Mouse (Mus musculus): ENCODE results near the gene Neb.

Gene Neb

GRCm38 (mm10) chr2:52372480-52372879 lies 5.8 kb downstream of the Neb start:
- DNase-seq, result no peak

- DNase-seq, result no peak
Observed at GRCm38 (mm10) chr2:52372080-52372479, 6.2 kb downstream of the Neb start.

DNA sequence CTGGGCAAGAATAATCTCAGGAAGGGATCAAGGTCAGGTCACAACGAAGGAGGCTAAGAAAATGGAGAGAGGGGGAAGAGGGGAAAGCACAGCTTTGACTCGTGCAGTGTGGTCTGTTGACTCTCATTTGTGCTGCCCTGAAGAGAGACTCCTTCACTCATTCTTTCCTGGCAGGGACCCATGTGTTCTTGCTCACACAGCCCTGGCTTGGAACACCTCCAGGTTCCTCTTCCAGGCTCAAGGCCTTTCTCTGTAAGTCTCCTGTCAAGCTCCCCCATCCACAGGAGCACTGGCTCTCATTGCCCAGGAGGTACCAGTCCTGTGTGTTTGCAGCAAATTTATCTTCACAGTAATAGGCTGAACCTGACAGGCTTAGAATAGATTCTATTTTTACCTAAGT lies 7.2 kb downstream of the Neb start:
- DNase-seq, result no peak

DNA sequence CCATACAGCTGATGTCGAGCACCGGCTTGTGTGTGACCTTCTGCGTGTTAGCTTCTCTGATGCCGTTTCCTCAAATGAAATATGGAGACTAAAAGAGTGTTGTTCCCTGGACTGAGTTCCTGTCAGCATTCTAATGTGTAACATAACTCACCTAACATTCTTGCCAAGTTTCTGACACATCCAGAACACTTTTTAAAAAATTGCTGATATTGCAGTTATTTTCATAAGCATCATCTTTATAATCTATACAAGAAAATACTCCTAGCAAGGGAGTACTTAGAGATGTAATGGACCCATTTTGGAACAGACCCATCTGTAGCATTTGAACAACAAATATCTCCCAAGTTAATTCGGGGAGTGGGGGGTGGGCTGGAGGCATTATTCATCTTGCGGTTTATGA lies 8.7 kb downstream of the Neb start:
- DNase-seq, result no peak

- no peak for DNase-seq
Observed at GRCm38 (mm10) chr2:52367665-52368064, 10.6 kb downstream of the Neb start.

- DNase-seq, result no peak
Observed at GRCm38 (mm10) chr2:52367248-52367647, 11.0 kb downstream of the Neb start.

GRCm38 (mm10) chr2:52361086-52361485 lies 17.2 kb downstream of the Neb start:
- no peak for DNase-seq

DNA sequence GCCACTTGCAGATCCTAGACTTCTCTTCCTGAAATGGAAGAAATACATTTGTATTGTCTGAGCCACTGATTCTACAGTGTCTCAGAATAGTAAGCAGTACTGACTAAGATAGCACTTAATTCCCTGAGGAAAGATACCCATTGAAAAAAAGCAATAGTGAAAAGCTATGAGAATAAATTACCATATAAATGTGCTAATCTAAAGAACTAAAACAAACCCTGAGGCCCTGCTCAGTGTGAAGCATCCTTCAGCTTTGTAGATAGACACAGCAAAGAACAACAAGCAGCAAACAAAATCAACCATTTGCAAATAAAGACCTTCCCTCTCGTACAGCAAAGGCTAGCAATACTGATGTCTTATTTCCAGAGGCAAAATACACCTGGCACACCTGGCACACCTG lies 18.6 kb downstream of the Neb start:
- DNase-seq, result no peak

GRCm38 (mm10) chr2:52358156-52358555 lies 20.1 kb downstream of the Neb start:
- no peak for DNase-seq

DNA sequence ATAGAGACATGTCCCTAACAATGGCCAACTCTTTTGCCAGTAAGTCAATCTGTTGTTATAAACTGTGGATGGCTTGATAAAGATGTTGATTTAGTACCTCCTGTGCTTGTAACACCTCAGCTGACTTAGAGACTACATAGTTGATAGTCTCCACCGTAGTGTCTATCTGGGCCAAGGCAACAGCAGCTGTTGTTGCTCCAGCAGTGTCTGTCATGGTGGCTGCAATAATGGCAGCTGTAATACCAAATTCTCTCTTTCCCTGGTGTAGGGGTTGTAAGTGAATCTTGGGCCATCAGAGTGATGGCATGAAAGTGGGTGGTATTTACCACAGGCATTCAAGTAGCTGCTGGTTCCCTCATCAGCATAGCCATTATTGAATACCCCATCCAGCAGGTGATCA lies 27.2 kb downstream of the Neb start:
- no peak for DNase-seq

DNA sequence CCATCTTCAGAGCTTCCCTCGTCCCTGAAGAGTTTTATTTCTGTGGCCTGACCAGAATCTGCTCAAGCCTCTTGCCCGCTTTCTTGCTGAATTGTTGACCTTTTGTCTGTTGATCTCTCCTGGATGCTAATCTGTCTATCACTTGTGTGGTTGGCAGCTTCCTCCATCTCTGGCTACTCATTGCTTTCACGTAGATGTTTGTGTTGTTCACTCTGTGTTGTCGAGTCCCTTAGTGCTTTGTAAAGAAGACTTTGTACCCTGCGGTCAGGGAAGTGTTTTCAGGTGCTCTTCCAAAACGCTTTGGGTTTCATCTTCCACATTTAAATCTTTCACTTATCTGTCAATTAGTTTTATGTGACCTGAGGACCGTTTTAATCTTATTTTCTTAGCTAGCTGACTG lies 37.3 kb downstream of the Neb start:
- no peak for DNase-seq

DNA sequence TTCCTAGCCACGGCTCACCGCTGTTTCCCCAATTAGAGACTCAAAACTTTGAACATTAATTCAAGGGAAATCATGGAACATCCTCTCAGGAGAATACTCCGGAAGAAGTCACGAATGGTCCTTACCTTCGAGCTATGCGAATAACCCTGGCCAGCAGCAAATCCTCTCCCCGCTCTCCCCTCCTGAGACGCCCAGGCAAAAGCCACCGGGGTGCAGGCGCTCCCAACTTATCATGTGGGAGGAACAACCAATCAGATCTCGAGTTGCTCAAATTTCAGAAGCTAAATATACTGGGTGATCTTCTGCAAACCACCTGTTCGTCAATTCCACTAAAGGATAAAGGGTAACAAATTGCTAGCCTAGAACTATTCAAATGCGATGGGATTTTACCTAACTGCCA lies 42.7 kb downstream of the Neb start:
- no peak for DNase-seq

DNA sequence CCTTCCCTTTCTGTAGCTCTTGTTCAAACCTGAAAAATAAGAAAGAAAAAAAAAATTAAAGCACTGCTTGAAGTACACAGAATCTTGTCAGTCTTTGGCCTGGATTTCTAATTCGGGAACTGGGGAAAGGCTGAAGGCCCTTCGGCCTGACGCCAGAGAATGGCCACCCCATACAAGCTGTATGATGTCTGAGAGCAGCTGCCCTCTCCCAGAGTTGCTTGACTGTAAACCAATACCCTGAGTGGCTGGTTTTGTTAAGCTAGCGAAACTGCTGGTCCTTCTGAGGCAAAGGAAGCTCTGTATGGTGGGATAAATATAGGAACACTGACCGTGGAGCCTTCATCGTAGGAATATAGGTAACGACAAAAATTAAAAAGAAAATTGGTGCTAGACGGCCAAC lies 43.2 kb downstream of the Neb start:
- no peak for DNase-seq

GRCm38 (mm10) chr2:52333535-52333934 lies 44.7 kb downstream of the Neb start:
- no peak for DNase-seq

GRCm38 (mm10) chr2:52331761-52332160 lies 46.5 kb downstream of the Neb start:
- no peak for DNase-seq

DNA sequence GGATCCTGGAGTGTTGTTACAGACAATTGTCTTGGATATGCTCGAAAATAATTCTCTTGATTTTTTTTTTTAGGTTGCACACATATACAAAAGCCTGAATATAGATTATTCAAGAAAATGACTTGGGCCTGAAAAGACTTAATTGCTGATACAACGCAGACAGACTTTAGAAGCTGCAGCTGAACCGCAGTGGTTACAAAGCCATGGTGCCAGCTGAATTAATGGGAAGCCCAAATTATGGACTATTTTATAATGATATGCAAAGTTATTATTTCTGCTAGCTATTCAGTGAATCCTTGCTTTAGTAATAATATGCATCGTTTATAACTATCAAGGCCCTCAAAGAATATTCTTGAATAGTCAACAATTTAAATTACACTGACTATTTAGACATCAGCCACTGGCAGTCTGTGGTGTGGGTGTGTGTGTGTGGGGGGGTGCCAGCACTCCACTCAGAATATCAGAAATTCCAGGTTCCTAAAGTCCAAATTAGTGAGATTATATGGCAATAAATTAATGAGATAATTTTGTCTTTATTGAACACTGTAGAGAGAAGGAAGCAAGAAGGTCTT lies 50.9 kb downstream of the Neb start:
- DNase-seq, result no peak

- no peak for DNase-seq
Observed at GRCm38 (mm10) chr2:52321866-52322265, 56.4 kb downstream of the Neb start.

DNA sequence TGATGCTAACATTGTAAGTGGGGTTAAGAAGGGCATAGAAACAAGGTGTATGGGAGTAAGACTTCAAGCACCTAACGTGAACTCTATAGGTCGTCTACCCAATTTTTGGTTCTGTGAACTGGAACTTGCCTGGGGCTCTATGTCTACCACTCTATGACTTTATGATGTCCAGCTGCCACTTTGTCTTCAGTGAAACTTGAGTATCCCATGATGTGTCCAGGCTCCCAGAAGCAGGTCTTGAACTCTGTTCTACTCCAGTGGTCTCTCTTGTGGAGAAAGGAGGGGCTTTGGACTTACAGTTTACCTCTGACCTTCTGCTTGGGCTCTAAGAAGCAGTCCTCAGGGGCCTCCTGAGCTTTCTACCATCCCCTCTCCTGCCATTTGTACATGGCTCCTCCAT lies 58.1 kb downstream of the Neb start:
- no peak for DNase-seq

DNA sequence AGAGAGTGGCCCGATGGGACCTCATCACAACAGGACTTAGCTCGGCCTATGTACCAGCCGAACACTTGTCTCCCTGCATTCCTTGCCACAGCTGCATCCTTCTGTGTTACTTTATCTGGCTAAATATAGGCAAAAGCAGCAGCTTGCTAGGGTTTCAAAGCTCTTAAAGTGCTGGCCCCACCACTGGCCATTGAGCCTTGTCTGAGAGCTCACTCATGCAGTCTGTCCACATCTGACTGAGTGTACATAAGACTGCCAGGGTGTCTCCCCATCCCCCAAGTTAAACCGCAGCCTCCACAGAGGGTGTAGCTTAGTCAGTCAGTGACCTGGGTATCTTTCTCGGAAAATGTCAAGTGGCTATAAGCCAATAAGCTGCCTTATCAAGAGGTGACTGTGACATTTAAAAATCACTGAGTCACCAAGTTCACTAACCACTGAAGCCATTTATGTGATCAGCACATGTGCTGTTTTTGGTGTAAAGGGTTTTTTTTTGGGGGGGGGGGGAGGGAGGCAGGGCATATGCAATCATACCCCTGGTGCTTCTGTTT lies 59.2 kb downstream of the Neb start:
- DNase-seq, result no peak

DNA sequence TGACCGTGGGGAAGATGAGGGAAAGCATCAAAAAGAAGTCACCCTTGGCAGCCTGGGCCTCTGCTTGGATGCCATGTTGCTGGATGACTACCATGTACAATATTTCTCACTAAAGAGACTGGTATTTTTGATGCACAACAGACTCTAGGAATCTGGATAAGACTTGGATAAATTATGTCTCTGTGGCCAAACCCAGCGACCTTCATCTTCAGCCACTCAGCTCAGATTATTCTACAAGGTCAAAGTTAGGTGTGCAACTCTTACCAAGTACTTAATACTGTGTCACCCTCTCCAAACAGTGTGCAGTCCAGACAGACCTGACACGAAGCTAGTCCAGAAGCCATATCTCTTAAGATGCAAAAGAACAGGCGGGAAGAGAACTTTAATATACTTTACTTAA lies 60.8 kb downstream of the Neb start:
- DNase-seq, result no peak

- DNase-seq, result no peak
Observed at GRCm38 (mm10) chr2:52315737-52316136, 62.5 kb downstream of the Neb start.

- peak in 1 of 2 experiments; percentile 11 for DNase-seq
Observed at GRCm38 (mm10) chr2:52314922-52315730, 63.1 kb downstream of the Neb start.

DNA sequence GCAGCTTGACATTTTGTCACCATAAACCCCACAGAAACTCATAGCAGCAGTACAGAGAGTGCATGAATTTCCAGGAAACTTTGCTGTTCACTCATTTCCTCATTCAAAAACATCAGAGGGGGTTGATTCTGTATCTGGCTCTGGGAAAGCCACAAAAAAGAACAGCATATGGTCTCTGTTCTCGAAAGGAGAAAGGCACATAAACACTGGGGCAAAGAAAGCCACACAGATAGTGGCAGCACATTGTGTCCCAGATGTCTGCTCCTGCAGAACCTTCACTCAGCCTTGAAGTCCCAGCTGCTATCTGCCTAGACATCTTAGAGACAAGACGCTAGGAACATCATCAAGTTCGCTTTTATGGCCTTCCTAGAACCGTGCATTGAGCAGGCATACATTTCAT lies 67.5 kb downstream of the Neb start:
- DNase-seq, result peak in 1 of 2 experiments; percentile 21

DNA sequence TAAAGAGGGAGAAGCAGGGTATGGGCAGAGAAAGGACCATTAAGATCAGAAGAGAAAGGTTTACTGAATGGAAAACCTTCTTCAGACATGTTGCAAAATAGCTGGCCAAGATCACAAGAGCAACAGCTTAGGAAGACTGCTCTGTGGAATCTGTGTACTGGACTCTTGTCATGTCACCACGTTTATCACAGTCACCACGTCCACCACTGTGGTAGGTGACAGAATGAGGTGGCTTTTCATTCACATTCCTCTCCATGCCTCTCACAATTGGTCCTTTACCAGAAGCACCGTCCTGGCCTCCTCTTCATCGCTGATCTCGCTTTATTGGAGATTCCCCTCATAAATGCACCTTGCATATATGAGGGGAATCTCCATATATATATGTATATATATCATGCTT lies 71.6 kb downstream of the Neb start:
- DNase-seq, result no peak

- no peak for DNase-seq
Observed at GRCm38 (mm10) chr2:52304554-52304953, 73.7 kb downstream of the Neb start.
